Mouse (Mus musculus): ENCODE measurements at regions not wholly inside any gene's neighbourhood (a gene's known extent, or its start where the extent isn't known, plus 50 kb on each side); places are given as distances from the start of the nearest gene placed in this dataset.
A peak's percentile ranks its signal among the peaks of the same experiment; 100 is the strongest.

GRCm38 (mm10) chr3:133877310-133877709 is 332.4 kb upstream of the Tet2 start:
- DNase-seq = peak; percentile 34

- DNase-seq = peak; percentile 47
These were observed 335.7 kb upstream of the Tet2 start for GRCm38 (mm10) chr3:133880626-133881025.

- no peak for DNase-seq
These were observed 334.4 kb upstream of the Cxxc4 start for GRCm38 (mm10) chr3:133901931-133902330.

GRCm38 (mm10) chr3:133922200-133922599 is 314.1 kb upstream of the Cxxc4 start:
- no peak for DNase-seq

GRCm38 (mm10) chr3:133965322-133965721 is 271.0 kb upstream of the Cxxc4 start:
- no peak for DNase-seq

- no peak for DNase-seq
These were observed 268.1 kb upstream of the Cxxc4 start for GRCm38 (mm10) chr3:133968176-133968575.

- peak; percentile 9 for DNase-seq
These were observed 263.5 kb upstream of the Cxxc4 start for GRCm38 (mm10) chr3:133972774-133973173.

- no peak for DNase-seq
These were observed 248.6 kb upstream of the Cxxc4 start for GRCm38 (mm10) chr3:133987681-133988080.

- DNase-seq = no peak
These were observed 242.3 kb upstream of the Cxxc4 start for GRCm38 (mm10) chr3:133993971-133994370.

GRCm38 (mm10) chr3:133999965-134000364 is 236.3 kb upstream of the Cxxc4 start:
- DNase-seq = no peak

GRCm38 (mm10) chr3:134000595-134000994 is 235.7 kb upstream of the Cxxc4 start:
- no peak for DNase-seq

- DNase-seq = peak; percentile 47
These were observed 221.5 kb upstream of the Cxxc4 start for GRCm38 (mm10) chr3:134014805-134015204.

- no peak for DNase-seq
These were observed 220.9 kb upstream of the Cxxc4 start for GRCm38 (mm10) chr3:134015412-134015811.

GRCm38 (mm10) chr3:134033862-134034261 is 202.4 kb upstream of the Cxxc4 start:
- no peak for DNase-seq

- DNase-seq = no peak
These were observed 199.9 kb upstream of the Cxxc4 start for GRCm38 (mm10) chr3:134036310-134036934.

GRCm38 (mm10) chr3:134050649-134051048 is 185.6 kb upstream of the Cxxc4 start:
- no peak for DNase-seq

GRCm38 (mm10) chr3:134082461-134082860 is 153.8 kb upstream of the Cxxc4 start:
- DNase-seq = no peak

- DNase-seq = peak; percentile 55
These were observed 136.7 kb upstream of the Cxxc4 start for GRCm38 (mm10) chr3:134099471-134100125.

GRCm38 (mm10) chr3:134102151-134102738 is 134.0 kb upstream of the Cxxc4 start:
- no peak for DNase-seq

GRCm38 (mm10) chr3:134104625-134105024 is 131.7 kb upstream of the Cxxc4 start:
- no peak for DNase-seq

GRCm38 (mm10) chr3:134105112-134105511 is 131.2 kb upstream of the Cxxc4 start:
- no peak for DNase-seq

- DNase-seq = no peak
These were observed 130.7 kb upstream of the Cxxc4 start for GRCm38 (mm10) chr3:134105567-134105966.

- DNase-seq = peak; percentile 48
These were observed 121.8 kb upstream of the Cxxc4 start for GRCm38 (mm10) chr3:134114501-134114900.

- DNase-seq = no peak
These were observed 121.3 kb upstream of the Cxxc4 start for GRCm38 (mm10) chr3:134115007-134115406.

Data from embryo, embryonic 11 days (tissue).